Mouse (Mus musculus): ENCODE measurements around the gene Gli3.

DNA sequence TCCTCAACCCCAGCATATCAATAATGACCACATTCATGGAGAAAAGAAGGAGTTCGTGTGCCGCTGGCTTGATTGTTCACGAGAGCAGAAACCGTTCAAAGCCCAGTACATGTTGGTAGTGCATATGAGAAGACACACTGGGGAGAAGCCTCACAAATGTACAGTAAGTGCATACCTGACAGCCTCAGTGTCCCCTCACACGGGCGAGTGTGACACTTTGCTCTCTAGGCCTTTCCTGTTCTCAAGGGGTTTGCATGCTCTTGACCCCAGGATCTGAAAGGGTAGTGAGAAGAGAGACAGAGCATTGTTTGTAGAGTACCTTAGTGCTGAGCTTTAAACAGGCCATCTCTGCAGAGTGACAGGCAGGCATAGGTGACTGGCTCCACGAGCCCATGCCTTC is 250.5 kb downstream of the Gli3 start:
- TF ChIP-seq CTCF (IDR thresholded peaks at IDR 0.05; ENCODE audit: low read depth) (no peak), EP300 (IDR thresholded peaks at IDR 0.05; ENCODE audit: low read depth) (no peak)

Measured in liver, embryonic 14.5 days (tissue).